Comparison of ENCODE assay signal across 21 mouse cellular contexts in the genomic region with DNA sequence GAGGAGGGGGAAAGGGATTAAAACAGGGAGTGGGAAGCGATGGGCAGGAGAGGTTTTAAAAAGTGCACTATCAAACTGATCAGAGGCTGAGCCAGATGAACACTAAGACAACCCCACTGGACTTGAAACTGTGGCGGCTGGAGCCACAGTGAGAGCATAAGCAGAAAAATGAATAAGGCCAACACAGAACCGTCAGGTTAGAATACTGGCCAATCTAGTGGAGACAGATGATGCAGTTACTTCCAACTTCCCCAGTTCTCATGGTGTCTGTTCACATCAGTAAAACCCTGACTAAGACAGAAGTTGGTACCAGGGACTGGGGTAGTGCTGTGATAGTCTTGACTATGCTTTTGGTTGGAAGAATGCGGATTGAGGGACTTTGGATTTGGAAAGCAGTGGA.
"Had no signal": no experiment of that assay in that cellular context is flagged by ENCODE, and none has a peak within 500 bp of the region (broad histone marks: within the 10 kb centered on the region; RNA-seq: fewer than 3 reads in every experiment).

No protein-coding gene starts in this region.

- DNase-seq: cerebellum, adult 2 months; cerebellum, adult 8-10 months; cerebellum, adult 9-10 months; cerebellum, adult 9-11 months; cerebellum, postnatal 14 days; cerebellum, postnatal 25 days; cerebellum, postnatal 36 days; embryo, embryonic 11 days; forebrain, postnatal 0 days; gastrocnemius, adult 2 months; gastrocnemius, postnatal 10 days; gastrocnemius, postnatal 14 days; gastrocnemius, postnatal 25 days; gastrocnemius, postnatal 36 days; heart, adult 11 months; heart, adult 18-20 months; heart, adult 2 months had no signal

- ATAC-seq: forebrain, embryonic 13.5 days; forebrain, embryonic 14.5 days; forebrain, embryonic 15.5 days; forebrain, embryonic 16.5 days; forebrain, postnatal 0 days had no signal
